Mouse (Mus musculus) heart, postnatal 0 days (tissue): ENCODE data around the gene Tgm2. TPM values are rescaled to one million over a fixed set of nuclear protein-coding genes. Genes with fewer than 3 reads are reported as not detected.

Experiments
- ATAC-seq: fragments of 200-750 bp; cut with Nextera tagmentation; 2 replicates; pipeline ENCODE4 v1.8.0; 2017; ENCODE audit warnings: low read depth, moderate number of reproducible peaks, moderate library complexity; ENCODE audit not compliant: insufficient read depth
- DNase-seq: peaks from one replicate; pipeline ENCODE4 v3.0.0-alpha.2; 2016; ENCODE audit warnings: low spot score
- H3K27ac ChIP-seq: fragments of 300-500 bp; sonication (generic); 2 replicates; pipeline ENCODE4 v1.5.1; 2014; ENCODE audit warnings: low read depth, mild to moderate bottlenecking
- H3K27me3 ChIP-seq: fragments of 300-500 bp; sonication (generic); 2 replicates; pipeline ENCODE4 v1.6.1; 2014; ENCODE audit warnings: low read length, mixed read lengths; ENCODE audit not compliant: control insufficient read depth, insufficient read depth
- H3K36me3 ChIP-seq: fragments of 300-500 bp; sonication (generic); replicated peaks from 2 replicates; pipeline ENCODE4 v1.6.1; 2014; ENCODE audit warnings: low read length, mixed read lengths; ENCODE audit not compliant: control insufficient read depth, insufficient read depth
- H3K4me1 ChIP-seq: fragments of 300-500 bp; sonication (generic); 2 replicates; pipeline ENCODE4 v1.6.1; 2014; ENCODE audit warnings: antibody characterized with exemption; ENCODE audit not compliant: control insufficient read depth, insufficient read depth
- H3K4me2 ChIP-seq: fragments of 300-500 bp; sonication (generic); 2 replicates; pipeline ENCODE4 v1.6.1; 2014; ENCODE audit warnings: low read depth, mild to moderate bottlenecking, low read length, moderate library complexity
- H3K4me3 ChIP-seq: fragments of 300-500 bp; sonication (generic); 2 replicates; pipeline ENCODE4 v1.5.1; 2014; ENCODE audit warnings: low read depth, low read length
- H3K9ac ChIP-seq: fragments of 300-500 bp; sonication (generic); replicated peaks from 2 replicates; pipeline ENCODE4 v1.6.1; 2014; ENCODE audit warnings: low read depth, low read length, mixed read lengths
- H3K9me3 ChIP-seq: fragments of 300-500 bp; sonication (generic); replicated peaks from 2 replicates; pipeline ENCODE4 v1.6.1; 2016; ENCODE audit warnings: low read length; ENCODE audit not compliant: control insufficient read depth
- CTCF ChIP-seq: IDR thresholded peaks from 2 replicates; pipeline ENCODE4 v1.5.1; 2016; ENCODE audit warnings: antibody characterized with exemption, control low read depth, low read depth
- EP300 ChIP-seq: IDR thresholded peaks from 2 replicates; pipeline ENCODE4 v1.6.1; 2016; ENCODE audit warnings: antibody characterized with exemption, low read depth
- WGBS: fragments of 180-500 bp; shearing (Covaris S2); extraction: QIAGEN DNeasy Blood & Tissue Kit; methylation state at CpG from one replicate; pipeline ENCODE4 v1.1.7; 2014; 5-methylcytosine and 5-hydroxymethylcytosine counted together
- polyA plus RNA-seq: library from polyadenylated mRNA; unstranded; fragments of >200 nt; fragmentation: Nextera tagmentation; extraction: Ambion mirVana; gene quantifications from 2 replicates; pipeline ENCODE4 v1.2.1, GENCODE M21; 2015
- total RNA-seq: library from RNA; depleted of rRNA; stranded (reverse); fragments of >200 nt; gene quantifications from 2 replicates; pipeline ENCODE4 v1.2.3, GENCODE M21; 2014; ENCODE audit warnings: low replicate concordance

The Tgm2 gene
- total and polyA plus RNA-seq, 2 experiments from 2014 or later: 155 to 445 TPM

DNA sequence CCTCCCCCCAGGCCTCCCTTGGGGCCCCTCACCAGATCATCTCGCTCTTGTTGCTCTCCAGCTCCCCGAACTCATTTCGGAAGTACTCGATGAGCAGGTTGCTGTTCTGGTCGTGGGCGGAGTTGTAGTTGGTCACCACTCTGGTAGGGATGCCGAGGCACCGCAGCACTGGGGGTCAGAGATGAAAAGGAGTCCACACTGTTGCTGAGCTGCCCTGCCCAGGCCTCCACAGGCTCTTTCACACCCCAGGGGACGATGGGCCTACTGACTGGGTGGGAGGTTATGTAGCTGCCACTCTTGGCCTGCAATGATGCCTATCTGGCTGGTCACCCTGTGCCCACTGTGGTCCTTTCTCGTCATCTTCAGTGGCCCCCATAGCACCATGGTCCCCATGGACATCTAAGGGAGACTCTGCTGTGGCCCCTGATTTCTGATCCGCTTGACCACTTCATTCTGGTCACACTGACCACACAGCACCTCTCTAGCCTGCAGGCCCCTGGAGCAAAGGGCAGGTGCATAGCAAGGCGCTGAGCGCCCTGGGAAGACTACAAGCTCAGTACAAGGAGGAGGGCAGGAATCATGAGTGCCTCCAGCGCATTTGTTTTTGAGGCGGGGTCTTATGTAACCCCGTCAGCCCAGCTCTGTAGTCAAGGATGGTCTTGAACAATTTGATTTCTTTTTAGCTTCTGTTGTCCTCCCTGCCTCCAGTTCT is 16.8 kb downstream of the Tgm2 start:
- DNase-seq (no peak), ATAC-seq (no peak)
- Histone ChIP-seq H3K4me1 (peaks cover 42% of the 10 kb centered on the region), H3K9ac (no peak overlapping the region), H3K4me2 (no peak overlapping the region), H3K36me3 (peaks cover 80% of the 10 kb centered on the region), H3K27ac (peak overlapping the region; percentile 82), H3K27me3 (no peaks in the 10 kb centered on the region), H3K9me3 (no peaks in the 10 kb centered on the region), H3K4me3 (no peak overlapping the region)
- TF ChIP-seq CTCF: no peak
- TF ChIP-seq EP300: no peak
- 68% methylated on average over 16 of the region's 16 CpGs for WGBS

DNA sequence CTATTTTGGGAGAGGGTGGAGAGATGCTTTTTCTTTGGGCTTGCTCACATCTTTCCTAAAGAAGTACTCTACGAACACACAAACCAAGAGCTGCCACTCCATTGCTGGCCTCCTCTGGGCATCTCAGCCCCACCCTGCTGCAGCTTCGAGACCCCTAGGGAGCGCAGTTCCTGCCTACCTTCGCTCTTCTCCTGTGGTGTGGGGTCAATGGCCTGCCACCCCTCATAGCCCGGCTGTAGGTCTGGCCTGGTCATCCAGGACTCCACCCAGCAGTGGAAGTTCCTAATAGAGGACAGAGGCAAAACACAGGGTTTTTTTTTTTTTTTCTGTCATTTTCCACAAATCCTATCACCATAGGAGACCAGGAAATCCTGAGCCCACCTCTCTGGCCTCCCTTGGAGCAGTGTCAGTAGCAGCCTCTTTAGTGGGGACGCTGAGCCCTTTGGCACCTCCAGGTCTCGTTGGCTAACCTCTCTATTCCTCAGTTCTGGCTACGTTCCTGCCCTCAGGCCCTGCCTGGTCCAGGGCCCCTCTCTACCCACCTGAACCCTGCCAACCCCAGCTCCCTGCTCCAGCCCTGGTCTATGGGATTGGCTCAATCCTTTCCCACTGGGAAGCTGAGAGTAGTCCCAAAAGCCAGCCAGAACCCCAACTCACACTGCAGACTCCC is 17.6 kb downstream of the Tgm2 start:
- peaks cover 80% of the 10 kb centered on the region for H3K36me3 ChIP-seq
- no peak for DNase-seq
- H3K9ac ChIP-seq: peak overlapping the region; percentile 12; the same call in 1 of the 2 replicates
- no peak overlapping the region for H3K4me2 ChIP-seq
- peak overlapping the region; percentile 82 for H3K27ac ChIP-seq
- no peak for TF ChIP-seq EP300
- no peaks in the 10 kb centered on the region for H3K9me3 ChIP-seq
- ATAC-seq: no peak
- no peak overlapping the region for H3K4me3 ChIP-seq
- WGBS: 60% methylated on average over 8 of the region's 8 CpGs
- H3K4me1 ChIP-seq: peaks cover 43% of the 10 kb centered on the region
- H3K27me3 ChIP-seq: no peaks in the 10 kb centered on the region

DNA sequence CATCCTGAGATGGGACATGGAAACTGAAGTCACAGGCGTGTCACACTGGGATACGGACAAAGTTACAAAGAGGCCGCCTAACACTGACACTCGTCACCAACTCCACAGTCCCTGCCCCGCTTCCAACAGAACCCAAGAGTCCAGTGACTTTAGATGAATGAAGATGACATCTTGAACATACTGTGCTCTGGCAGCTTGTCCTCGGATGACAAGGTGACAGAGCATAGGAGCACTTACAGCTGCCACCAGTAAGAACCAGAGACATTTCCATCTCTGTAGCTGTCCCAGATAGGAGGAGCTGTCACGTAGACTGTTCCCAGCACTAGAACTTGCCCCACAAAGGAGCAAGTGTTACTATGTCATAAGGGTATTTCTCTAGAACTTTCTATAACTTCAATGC is 18.4 kb downstream of the Tgm2 start:
- Histone ChIP-seq H3K4me1 (peaks cover 50% of the 10 kb centered on the region), H3K27ac (peak overlapping the region; percentile 82), H3K36me3 (peaks cover 78% of the 10 kb centered on the region), H3K4me2 (no peak overlapping the region), H3K27me3 (no peaks in the 10 kb centered on the region), H3K9me3 (no peaks in the 10 kb centered on the region), H3K4me3 (no peak overlapping the region), H3K9ac (0 out of 2 replicates have a peak overlapping the region, but pooled peaks have one; percentile 12)
- 38% methylated on average over 7 of the region's 7 CpGs for WGBS
- TF ChIP-seq EP300 (peak; percentile 67; the same call in 1 of the 2 replicates), CTCF (0 out of 2 replicates have a peak, but pooled peaks have one; percentile 3)
- ATAC-seq: peak; percentile 49
- DNase-seq: peak; percentile 70

DNA sequence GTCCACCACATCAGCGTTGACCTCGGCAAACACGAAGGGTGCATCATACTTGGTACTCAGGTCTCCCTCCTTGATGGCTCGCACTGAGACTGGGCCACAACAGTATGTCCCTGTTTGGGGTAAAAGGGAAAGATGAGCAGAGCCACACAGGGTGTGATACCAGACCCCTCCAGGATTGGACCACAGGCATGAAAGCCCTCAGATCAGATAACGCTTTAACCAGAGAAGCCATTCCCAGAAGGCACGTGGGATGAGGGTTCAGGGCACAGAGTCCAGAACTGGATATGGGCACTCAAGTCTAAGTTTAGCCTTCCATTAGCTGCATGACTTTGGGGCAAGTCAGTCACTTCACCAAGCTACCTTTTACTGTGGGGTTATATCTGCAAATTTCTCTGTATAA is 19.0 kb downstream of the Tgm2 start:
- Histone ChIP-seq H3K9me3 (no peaks in the 10 kb centered on the region), H3K27me3 (no peaks in the 10 kb centered on the region), H3K4me2 (no peak overlapping the region), H3K36me3 (peaks cover 75% of the 10 kb centered on the region), H3K4me3 (no peak overlapping the region), H3K9ac (no peak overlapping the region), H3K4me1 (peaks cover 55% of the 10 kb centered on the region), H3K27ac (peak overlapping the region; percentile 82)
- ATAC-seq (no peak), DNase-seq (no peak)
- 78% methylated on average over 6 of the region's 6 CpGs for WGBS
- TF ChIP-seq CTCF: no peak
- no peak for TF ChIP-seq EP300

DNA sequence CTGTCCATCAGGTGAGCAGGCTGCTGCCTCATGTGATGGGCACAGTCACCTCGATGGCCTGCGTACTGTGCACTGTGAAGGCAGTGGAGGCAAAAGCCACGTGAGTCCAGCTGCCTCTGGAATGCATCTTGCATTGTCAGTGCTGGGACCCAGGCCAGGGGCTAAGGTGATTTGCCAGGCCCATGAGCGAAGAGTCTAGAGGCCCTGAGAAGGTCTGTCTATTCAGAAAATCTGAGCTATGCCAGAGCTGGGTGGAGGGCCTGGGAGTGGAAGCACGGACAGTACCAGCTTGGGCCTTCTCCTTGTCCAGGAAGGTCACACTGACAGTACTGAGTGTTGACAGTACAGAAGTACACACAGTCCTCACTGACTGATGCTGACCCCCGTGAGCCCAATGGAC is 23.4 kb downstream of the Tgm2 start:
- no peaks in the 10 kb centered on the region for H3K27me3 ChIP-seq
- TF ChIP-seq EP300: peak; percentile 76
- TF ChIP-seq CTCF: no peak
- no peak overlapping the region for H3K4me3 ChIP-seq
- peaks cover 29% of the 10 kb centered on the region for H3K4me1 ChIP-seq
- WGBS: 23% methylated on average over 6 of the region's 6 CpGs
- no peak overlapping the region for H3K9ac ChIP-seq
- DNase-seq (peak; percentile 84), ATAC-seq (peak; percentile 90)
- peaks cover 71% of the 10 kb centered on the region for H3K36me3 ChIP-seq
- no peaks in the 10 kb centered on the region for H3K9me3 ChIP-seq
- H3K4me2 ChIP-seq: no peak overlapping the region
- peak overlapping the region; percentile 93 for H3K27ac ChIP-seq
